Mouse (Mus musculus) Patski (cell line): ENCODE measurements at regions not wholly inside any gene's neighbourhood (a gene's known extent, or its start where the extent isn't known, plus 50 kb on each side); places are given as distances from the start of the nearest gene placed in this dataset.

Source experiments
- ATAC-seq: fragments of 100-300 bp; one replicate; pipeline ENCODE4 v1.8.0; 2021
- CTCF ChIA-PET: fragments of 350-600 bp; sonication (Branson Sonifier 250); formaldehyde crosslinking; loops from one replicate; lab custom pipeline; 2022; ENCODE audit warnings: inconsistent platforms; lab: Charles Lee
- POLR2A ChIA-PET: fragments of 350-600 bp; sonication (Branson Sonifier 250); formaldehyde crosslinking; loops from one replicate; lab custom pipeline; 2022; ENCODE audit warnings: antibody characterized with exemption, inconsistent platforms; lab: Charles Lee
- DNase-seq: peaks from one replicate; pipeline ENCODE4 v3.0.0-alpha.2; 2011; ENCODE audit warnings: low read depth, low spot score
- H3K27me3 ChIP-seq: fragments of 371-371 bp; one replicate; pipeline ENCODE4 v1.5.1; 2021
- CTCF ChIP-seq: fragments of 100-300 bp; IDR thresholded peaks from one replicate; pipeline ENCODE4 v1.5.1; 2021
- in situ Hi-C: fragments of 300-500 bp; cut with MboI; formaldehyde crosslinking; loops from 3 replicates; pipeline ENCODE4 v1.11.1; 2018; ENCODE audit warnings: low pct_unique_long_range_greater_than_20kb, mixed read lengths

- no peak for DNase-seq
- ChIA-PET CTCF (no interaction called here), POLR2A (no interaction called here)
- in situ Hi-C loops: no loop called here
- peaks cover 6% of the 10 kb centered on the region for H3K27me3 ChIP-seq
- no peak for ATAC-seq
- TF ChIP-seq CTCF: no peak
Observed at GRCm38 (mm10) chrX:110061870-110062269, 752.2 kb upstream of the Pou3f4 start.

GRCm38 (mm10) chrX:110076376-110076775, 737.7 kb upstream of the Pou3f4 start:
- in situ Hi-C loops: no loop called here
- H3K27me3 ChIP-seq: peaks cover 28% of the 10 kb centered on the region
- ChIA-PET CTCF (no interaction called here), POLR2A (no interaction called here)
- no peak for DNase-seq
- no peak for ATAC-seq
- TF ChIP-seq CTCF: no peak

- DNase-seq: no peak
- no peak for ATAC-seq
- CTCF ChIA-PET: no interaction called here
- in situ Hi-C loops: no loop called here
- peaks cover 28% of the 10 kb centered on the region for H3K27me3 ChIP-seq
- TF ChIP-seq CTCF: no peak
- POLR2A ChIA-PET: no interaction called here
Observed at GRCm38 (mm10) chrX:110077761-110078531, 736.1 kb upstream of the Pou3f4 start.

DNA sequence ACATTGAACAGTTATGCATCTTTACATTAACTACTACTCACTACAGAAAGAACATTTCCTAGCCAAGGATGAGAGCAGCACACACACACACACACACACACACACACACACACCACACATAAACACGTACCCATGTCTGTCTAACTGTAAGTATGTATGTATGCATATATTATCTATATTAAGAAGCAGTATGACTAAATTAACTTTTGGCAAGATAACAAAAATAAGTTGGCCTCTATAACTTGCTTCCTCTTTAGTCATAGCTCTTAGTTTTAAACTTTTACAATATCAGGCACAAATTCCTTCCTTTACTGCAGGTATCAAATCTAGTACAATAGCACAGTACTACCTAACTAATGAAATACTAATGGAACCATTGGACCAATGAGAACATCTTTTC, 717.1 kb upstream of the Pou3f4 start:
- H3K27me3 ChIP-seq: peaks cover 12% of the 10 kb centered on the region
- ChIA-PET POLR2A (no interaction called here), CTCF (no interaction called here)
- TF ChIP-seq CTCF: no peak
- DNase-seq (no peak), ATAC-seq (no peak)
- in situ Hi-C loops: no loop called here

DNA sequence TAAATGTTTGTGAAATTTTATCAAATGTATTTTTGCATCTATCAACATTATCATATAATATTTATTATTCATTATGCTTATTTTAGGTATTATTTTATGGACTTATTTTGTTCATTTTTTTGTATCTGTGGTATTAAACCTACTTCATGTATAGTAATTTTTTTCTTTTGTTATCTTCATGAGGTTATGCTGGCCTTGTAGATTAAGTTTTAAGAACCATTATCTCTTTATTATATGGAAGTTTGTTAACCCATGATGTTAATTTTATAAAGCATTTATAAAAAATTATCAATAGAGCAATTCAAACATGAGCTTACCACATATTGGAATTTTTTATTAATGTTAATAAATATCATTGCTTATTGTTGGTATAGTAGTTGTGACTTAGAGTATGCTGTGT, 704.6 kb upstream of the Pou3f4 start:
- CTCF ChIA-PET: interaction anchor here (1.1 kb wide), 1 partner anchor 11 kb away, joined by 3 read pairs; no protein-coding TSS in a partner anchor
- TF ChIP-seq CTCF: no peak
- DNase-seq: no peak
- ATAC-seq: no peak
- H3K27me3 ChIP-seq: peaks cover 3% of the 10 kb centered on the region
- POLR2A ChIA-PET: no interaction called here
- in situ Hi-C loops: no loop called here

DNA sequence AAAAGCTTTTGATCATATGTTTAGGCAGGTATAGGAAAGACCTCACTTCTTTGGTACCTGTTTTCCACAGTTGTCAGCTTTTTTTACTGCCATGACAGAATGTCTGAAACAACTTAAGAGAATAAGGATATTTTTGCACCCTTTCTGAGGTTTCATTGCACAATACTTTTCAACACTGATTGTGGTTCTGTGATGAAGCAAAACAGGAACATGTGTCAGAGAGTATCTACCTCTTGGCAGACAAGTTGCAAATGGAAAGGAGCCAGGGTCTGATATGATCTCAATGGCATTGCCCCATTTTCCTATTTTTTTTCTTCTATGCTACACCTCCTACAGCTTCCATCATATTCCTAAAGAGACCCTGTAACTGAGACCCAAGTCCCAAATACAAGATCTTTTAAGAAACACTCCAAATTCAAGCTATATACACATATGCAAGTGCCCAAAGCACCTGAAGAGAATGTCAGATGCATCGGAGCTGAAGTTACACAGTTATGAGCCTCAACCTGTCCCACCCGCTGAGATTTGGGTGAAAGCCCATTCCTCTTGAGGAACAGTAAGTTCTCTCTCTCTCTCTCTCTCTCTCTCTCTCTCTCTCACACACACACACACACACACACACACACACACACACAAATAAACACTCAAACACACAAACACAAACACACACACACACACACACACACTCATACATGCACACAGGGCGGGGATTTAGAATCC, 696.4 kb upstream of the Pou3f4 start:
- no peaks in the 10 kb centered on the region for H3K27me3 ChIP-seq
- no peak for TF ChIP-seq CTCF
- POLR2A ChIA-PET: no interaction called here
- no peak for ATAC-seq
- CTCF ChIA-PET: no interaction called here
- in situ Hi-C loops: no loop called here
- no peak for DNase-seq

- no peak for DNase-seq
- no peaks in the 10 kb centered on the region for H3K27me3 ChIP-seq
- ATAC-seq: no peak
- TF ChIP-seq CTCF: no peak
- CTCF ChIA-PET: interaction anchor here (1.4 kb wide), 1 partner anchor 12 kb away, joined by 3 read pairs; no protein-coding TSS in a partner anchor
- POLR2A ChIA-PET: no interaction called here
- in situ Hi-C loops: no loop called here
Observed at GRCm38 (mm10) chrX:110120720-110121119, 693.4 kb upstream of the Pou3f4 start.
